Comparison of ENCODE assay signal across 8 mouse cellular contexts in the genomic region with DNA sequence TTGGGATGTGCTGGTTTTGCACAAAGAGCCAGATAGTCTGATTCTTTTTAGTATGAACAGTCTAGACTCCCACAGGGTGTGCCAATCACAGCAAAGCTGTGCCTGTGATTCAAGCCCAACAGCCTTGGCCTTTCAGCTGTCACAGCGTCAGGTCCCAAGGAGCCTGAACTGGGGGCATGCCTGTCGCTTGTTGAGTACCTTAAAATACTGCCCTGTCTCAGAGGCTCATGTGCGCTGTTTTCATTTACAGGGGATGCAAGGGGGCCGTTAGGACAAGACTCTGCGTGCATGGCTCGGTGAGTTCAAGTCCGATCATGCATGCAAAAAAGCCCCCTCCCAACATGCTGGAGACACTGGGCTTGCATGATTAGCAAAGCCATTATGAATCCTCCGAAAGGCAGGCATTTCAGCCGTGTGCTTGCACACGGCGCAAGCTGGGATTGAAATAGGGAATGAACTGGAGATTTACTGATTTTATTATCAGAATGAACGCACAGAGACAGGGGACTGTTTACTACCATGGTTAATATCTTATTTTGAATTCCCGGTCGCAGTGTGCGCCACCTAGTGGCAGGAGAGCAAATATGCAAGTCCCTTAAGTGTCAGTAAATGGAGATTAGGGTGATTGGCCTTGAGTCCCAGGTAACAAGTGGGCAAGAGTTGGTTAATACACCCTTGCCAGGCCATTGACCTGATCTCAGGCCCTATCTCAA.
DNase-seq lines count a peak whose midpoint lies in the region; ATAC-seq and TF ChIP-seq lines count a peak whose summit lies in the region.

No protein-coding gene starts in this region.

- 33% methylated on average over 15 of the region's 15 CpGs for WGBS in intestine, postnatal 0 days
- WGBS in liver, adult 2 months: 35% methylated on average over 15 of the region's 15 CpGs
- 16% methylated on average over 15 of the region's 15 CpGs for WGBS in neural tube, embryonic 11.5 days

- H3K79me2 ChIP-seq in liver, adult 2 months (ENCODE audit: control insufficient read depth, insufficient read depth, low read length): no peaks in the 10 kb centered on the region

- peak; percentile 87 for TF ChIP-seq CTCF in intestine, postnatal 0 days (IDR thresholded peaks at IDR 0.05; ENCODE audit: low read depth)
- peak; percentile 78 for TF ChIP-seq CTCF in liver, adult 2 months (IDR thresholded peaks at IDR 0.05; ENCODE audit: low read depth, low read length)

- H3K9ac ChIP-seq in intestine, postnatal 0 days (ENCODE audit: low read depth, low read length): no peak overlapping the region
- H3K9ac ChIP-seq in liver, adult 2 months (ENCODE audit: low read depth, low read length): no peak overlapping the region
- 0 out of 2 replicates have a peak overlapping the region, but pooled peaks have one; percentile 24 for H3K9ac ChIP-seq in neural tube, embryonic 11.5 days (ENCODE audit: low read length)

- no peaks in the 10 kb centered on the region for H3K4me1 ChIP-seq in intestine, postnatal 0 days (replicated peaks; ENCODE audit: control insufficient read depth, insufficient read depth, low read length)
- H3K4me1 ChIP-seq in liver, adult 2 months (ENCODE audit: control insufficient read depth, insufficient read depth, low read length): no peaks in the 10 kb centered on the region
- peaks cover 4% of the 10 kb centered on the region; the same call in 1 of the 2 replicates for H3K4me1 ChIP-seq in neural tube, embryonic 11.5 days (ENCODE audit: control insufficient read depth, insufficient read depth, low read length)

- no peak for TF ChIP-seq POLR2A in liver, adult 2 months (IDR thresholded peaks at IDR 0.05; ENCODE audit: extremely low read depth, insufficient read depth, low read length)

- no peaks in the 10 kb centered on the region for H3K27me3 ChIP-seq in intestine, postnatal 0 days (replicated peaks; ENCODE audit: control insufficient read depth, insufficient read depth, low read length)
- H3K27me3 ChIP-seq in liver, adult 2 months (ENCODE audit: control insufficient read depth, insufficient read depth, low read length): no peaks in the 10 kb centered on the region
- no peaks in the 10 kb centered on the region for H3K27me3 ChIP-seq in neural tube, embryonic 11.5 days (ENCODE audit: control insufficient read depth, insufficient read depth, low read length)

- no peak overlapping the region for H3K27ac ChIP-seq in intestine, postnatal 0 days (ENCODE audit: low read depth, low read length)
- H3K27ac ChIP-seq in liver, adult 2 months (replicated peaks; ENCODE audit: insufficient read depth, low read depth, low read length): no peak overlapping the region
- H3K27ac ChIP-seq in neural tube, embryonic 11.5 days (ENCODE audit: low read depth, low read length): 0 out of 2 replicates have a peak overlapping the region, but pooled peaks have one; percentile 39

- no peaks in the 10 kb centered on the region for H3K36me3 ChIP-seq in intestine, postnatal 0 days (ENCODE audit: control insufficient read depth, insufficient read depth)
- H3K36me3 ChIP-seq in liver, adult 2 months (ENCODE audit: control insufficient read depth, insufficient read depth, low read length): no peaks in the 10 kb centered on the region
- no peaks in the 10 kb centered on the region for H3K36me3 ChIP-seq in neural tube, embryonic 11.5 days (ENCODE audit: control insufficient read depth, insufficient read depth, low read length)

- H3K4me3 ChIP-seq in intestine, postnatal 0 days (ENCODE audit: low read depth, low read length): no peak overlapping the region
- H3K4me3 ChIP-seq in liver, adult 2 months (ENCODE audit: insufficient read depth, low read depth, low read length): no peak overlapping the region
- peak overlapping the region; percentile 18; the same call in 1 of the 2 replicates for H3K4me3 ChIP-seq in neural tube, embryonic 11.5 days (ENCODE audit: low read depth, low read length)

- DNase-seq in B cell, adult 2 months: peak; percentile 40 to 48
- peak; percentile 61 for DNase-seq in R1 (ENCODE audit: low read depth, low spot score)
- peak; percentile 55 to 65 for DNase-seq in cerebellum, postnatal 36 days
- peak; percentile 26 for DNase-seq in liver, adult 2 months (ENCODE audit: extremely low read depth, low read depth, low spot score)
- peak; percentile 81 for DNase-seq in neural tube, embryonic 11.5 days (ENCODE audit: low spot score)
- DNase-seq in thymus, postnatal 0 days (ENCODE audit: low spot score): peak; percentile 60

- H3K4me2 ChIP-seq in intestine, postnatal 0 days (replicated peaks; ENCODE audit: low read depth): 0 out of 2 replicates have a peak overlapping the region, but pooled peaks have one; percentile 25
- H3K4me2 ChIP-seq in neural tube, embryonic 11.5 days (ENCODE audit: low read depth): peak overlapping the region; percentile 43

- H3K9me3 ChIP-seq in intestine, postnatal 0 days (ENCODE audit: control insufficient read depth): no peaks in the 10 kb centered on the region
- no peaks in the 10 kb centered on the region for H3K9me3 ChIP-seq in neural tube, embryonic 11.5 days (ENCODE audit: control insufficient read depth, low read length)

- peak; percentile 64 for ATAC-seq in granulocyte monocyte progenitor cell, adult 5-6 weeks (replicated peaks; ENCODE audit: poor library complexity, severe bottlenecking)
- ATAC-seq in intestine, postnatal 0 days: no peak
- ATAC-seq in neural tube, embryonic 11.5 days (ENCODE audit: insufficient read depth, low FRiP score, low TSS enrichment): peak; percentile 31; the same call in 1 of the 2 replicates

Comparison
In these comparisons a context has a peak if more than half of its experiments do, and no peak if none do; other contexts are left out.
1. DNase-seq: peak in every context shown above with its lines; median percentile 81 in neural tube, embryonic 11.5 days; 61 in R1; 60 in cerebellum, postnatal 36 days; 60 in thymus, postnatal 0 days; 44 in B cell, adult 2 months; 26 in liver, adult 2 months.